Mouse (Mus musculus) large intestine, adult 2 months (tissue): ENCODE results near the gene Pald1. TPM values are rescaled to one million over a fixed set of nuclear protein-coding genes. Genes with fewer than 3 reads are reported as not detected.

Experiments used
- DNase-seq: peaks from one replicate; pipeline ENCODE4 v3.0.0-alpha.2; 2012; ENCODE audit warnings: low read depth, low spot score
- WGBS: fragments of 180-500 bp; shearing (Covaris S2); methylation state at CpG from one replicate; pipeline ENCODE4 v1.1.7; 2018; 5-methylcytosine and 5-hydroxymethylcytosine counted together
- polyA plus RNA-seq: library from polyadenylated mRNA; depleted of rRNA; stranded (reverse); fragments of >200 nt; gene quantifications from 2 replicates; pipeline ENCODE4 v1.2.3, GENCODE M21; 2012

Gene Pald1
- polyA plus RNA-seq, 1 experiment, result 3.3 TPM

DNA sequence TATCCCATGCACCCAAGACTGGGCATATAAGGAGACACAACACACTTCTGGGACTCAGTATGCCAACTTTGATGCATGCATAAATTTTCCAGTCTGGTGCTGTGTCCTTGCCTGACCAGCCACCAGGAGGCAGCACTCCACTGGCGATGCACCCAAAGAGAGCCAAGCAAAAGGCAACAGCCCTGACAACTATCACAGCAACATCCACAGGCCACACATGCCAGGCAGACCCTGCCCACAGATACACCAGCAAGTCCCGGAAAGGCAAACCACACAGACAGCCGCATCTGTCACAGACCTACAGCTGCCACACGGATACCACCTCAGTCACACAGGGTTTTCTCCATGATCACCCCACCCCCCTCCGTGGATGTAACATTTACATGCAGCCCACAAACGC, 41.8 kb downstream of the Pald1 start:
- no peak for DNase-seq
- WGBS, result 67% methylated on average over 6 of the region's 6 CpGs

DNA sequence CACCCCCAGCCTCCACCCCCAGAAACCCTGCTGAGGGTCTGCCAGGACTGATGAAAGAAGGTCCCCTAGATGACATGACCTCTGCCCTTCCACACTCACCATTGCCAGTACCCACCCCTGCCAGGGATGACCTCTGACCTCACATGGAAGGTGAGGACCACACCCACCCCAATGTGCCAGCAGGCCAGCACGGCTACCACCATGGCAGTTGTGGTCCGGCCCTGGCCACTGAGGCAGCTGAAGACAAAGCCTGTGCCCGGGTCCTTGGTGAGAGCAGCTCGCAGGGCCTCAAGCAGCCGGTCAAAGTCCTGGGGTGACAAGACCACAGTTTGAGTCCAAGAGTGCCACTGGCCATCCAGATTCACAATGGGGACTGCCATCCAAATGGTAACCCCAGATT, 42.3 kb downstream of the Pald1 start:
- DNase-seq, result no peak
- WGBS, result 93% methylated on average over 5 of the region's 5 CpGs

DNA sequence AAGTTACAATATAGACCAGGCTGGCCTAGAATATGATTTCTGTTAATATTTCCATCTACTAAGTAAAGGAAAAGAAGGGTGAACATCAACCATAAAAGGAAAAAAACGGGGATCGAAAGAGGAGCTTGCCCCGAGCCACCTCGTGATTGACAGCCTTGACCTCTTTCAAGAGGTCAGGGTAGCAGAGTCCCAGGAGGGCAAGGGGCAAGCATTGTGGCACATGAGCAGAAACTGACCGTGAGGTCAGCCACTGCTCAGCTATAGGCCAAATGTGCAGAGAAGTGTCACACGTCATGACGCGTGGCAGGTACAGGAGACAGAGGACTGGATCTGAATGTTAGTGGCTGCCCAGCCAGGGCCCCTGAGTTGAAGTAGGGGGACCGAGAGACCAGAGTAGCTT, 43.1 kb downstream of the Pald1 start:
- no peak for DNase-seq
- 83% methylated on average over 9 of the region's 9 CpGs for WGBS

DNA sequence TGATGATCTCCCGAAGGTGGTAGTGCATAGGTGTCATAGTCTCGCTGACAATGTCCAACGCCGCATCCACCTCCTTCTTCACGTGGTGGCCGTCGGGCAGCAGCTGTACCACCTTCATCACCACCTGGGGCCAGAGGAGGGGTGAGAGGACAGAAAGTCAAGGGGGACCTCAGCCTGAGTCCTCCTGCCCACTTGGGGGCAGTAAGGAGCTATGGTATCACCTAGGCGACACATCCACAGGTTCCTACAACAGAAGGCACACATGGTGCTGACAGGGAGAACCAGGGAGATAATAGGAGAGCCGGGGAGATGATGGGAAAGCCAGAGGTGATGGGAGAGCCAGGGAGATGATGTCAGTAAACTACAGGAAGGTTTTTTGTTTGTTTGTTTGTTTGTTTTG, 44.1 kb downstream of the Pald1 start:
- DNase-seq, result no peak
- WGBS, result 92% methylated on average over 9 of the region's 9 CpGs

DNA sequence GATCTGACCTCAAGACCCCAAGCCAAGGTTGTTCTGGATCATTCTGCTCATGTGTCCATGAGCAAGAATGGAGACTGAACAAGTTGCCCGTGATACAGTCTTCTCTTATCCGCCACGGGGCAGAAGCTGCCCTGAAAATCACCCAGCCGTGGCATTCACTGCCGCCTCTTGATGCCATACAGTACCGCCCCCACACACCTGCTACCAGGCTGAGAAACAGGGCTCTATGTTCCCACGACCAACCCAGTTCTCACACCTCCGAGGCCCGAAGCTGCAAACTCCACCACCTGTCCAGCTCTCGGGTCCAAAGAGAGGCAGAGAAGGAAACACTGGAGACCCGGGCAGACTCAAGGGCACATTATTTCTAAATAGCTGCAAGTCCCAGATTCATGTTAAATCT, 45.7 kb downstream of the Pald1 start:
- no peak for DNase-seq
- whole genome bisulfite sequencing, result 86% methylated on average over 11 of the region's 11 CpGs

DNA sequence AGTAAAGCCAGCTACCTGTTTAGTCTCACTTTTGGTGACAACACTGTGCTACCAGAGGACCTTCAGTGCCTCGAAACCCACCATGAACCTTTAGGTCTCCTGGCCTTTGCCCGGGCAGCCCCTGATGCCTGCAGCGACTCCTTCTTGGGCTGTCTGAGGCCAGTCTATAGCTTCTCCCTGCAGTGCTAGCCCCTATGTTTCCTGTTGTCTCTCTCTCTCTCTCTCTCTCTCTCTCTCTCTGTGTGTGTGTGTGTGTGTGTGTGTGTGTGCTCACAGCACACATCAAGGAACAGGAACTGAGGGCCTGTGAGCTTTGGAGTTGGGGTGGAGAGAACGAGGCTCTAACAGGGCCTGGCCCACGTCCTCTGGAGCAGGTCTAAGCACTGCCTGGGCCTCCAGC, 46.7 kb downstream of the Pald1 start:
- WGBS, result 74% methylated on average over 5 of the region's 5 CpGs
- no peak for DNase-seq

DNA sequence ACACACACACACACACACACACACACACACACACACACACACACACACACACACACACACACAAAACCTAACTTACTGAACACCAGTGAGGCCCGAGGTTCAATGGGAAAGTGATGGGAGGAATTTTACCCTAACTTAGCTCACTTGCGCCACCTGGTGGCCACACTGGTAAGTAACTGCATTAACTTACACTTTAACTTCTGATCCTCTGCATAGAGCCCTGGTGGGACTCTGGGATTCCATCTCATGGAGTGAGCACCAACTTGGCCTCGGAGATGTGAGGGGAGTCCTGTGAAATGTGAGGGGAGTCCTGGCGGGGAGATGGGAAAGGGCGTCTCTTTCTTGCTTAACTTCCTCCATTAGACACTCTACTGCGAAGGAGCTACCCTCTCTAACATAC, 47.2 kb downstream of the Pald1 start:
- 26% methylated on average over 6 of the region's 6 CpGs for WGBS
- peak; percentile 48 for DNase-seq

DNA sequence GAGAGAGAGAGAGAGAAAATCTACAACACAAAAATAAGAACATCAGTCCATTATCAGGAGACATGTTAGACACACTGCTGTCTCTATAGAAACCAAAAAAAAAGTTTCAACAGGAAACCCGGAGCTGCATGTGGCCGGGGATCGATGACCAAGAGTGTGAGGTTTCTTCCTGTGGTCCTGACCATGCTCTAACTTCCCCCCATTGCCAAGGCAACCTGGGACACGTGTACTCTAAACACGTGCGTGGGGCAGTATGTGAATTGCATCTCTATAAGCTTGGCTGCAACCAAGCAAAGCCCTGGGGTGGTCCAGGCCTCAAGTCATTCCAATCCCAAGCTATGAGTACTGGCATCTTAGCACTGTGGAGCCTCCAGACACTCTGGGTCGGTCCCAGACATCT, 48.8 kb downstream of the Pald1 start:
- 69% methylated on average over 7 of the region's 7 CpGs for WGBS
- DNase-seq, result no peak

DNA sequence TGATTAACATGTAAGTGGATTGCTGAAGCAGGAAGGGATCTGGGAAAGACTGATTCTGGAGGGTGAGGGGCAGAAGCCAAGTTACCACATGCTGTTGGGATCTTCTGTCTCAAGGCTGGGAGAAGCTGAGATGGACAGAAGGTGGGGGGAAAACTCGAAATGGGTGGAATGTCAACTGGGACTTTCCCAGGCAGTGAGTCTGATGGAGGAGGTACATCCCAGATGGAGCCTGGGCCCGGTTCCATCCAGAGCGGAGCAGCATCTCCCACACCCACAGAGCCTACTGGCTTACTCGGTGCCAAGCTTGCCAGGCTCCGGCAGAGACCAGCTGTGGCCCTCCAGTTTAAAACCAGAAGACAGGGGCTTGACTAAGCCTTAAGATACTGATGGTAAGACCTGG, 52.3 kb downstream of the Pald1 start:
- 67% methylated on average over 5 of the region's 5 CpGs for WGBS
- no peak for DNase-seq

DNA sequence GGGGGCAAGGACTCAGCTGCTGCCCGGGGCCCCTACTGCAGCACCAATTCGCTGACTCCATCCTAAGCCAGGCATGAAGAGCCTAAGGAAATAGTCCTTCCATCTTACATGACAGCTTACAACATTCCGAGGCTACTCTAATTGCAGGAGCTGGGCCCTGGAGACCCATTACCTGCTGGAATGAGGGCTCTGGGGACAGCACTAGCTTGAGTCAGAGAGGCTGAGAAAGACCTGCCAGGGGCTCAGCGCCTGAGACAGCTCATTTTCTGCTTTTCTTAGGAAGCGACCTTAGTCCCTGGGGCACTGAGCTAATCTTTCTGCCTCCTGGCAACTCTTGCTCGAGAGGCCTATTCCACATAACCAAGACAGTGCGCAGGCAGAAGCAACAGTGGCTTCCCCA, 54.4 kb downstream of the Pald1 start:
- WGBS, result 78% methylated on average over 7 of the region's 7 CpGs
- DNase-seq, result no peak

DNA sequence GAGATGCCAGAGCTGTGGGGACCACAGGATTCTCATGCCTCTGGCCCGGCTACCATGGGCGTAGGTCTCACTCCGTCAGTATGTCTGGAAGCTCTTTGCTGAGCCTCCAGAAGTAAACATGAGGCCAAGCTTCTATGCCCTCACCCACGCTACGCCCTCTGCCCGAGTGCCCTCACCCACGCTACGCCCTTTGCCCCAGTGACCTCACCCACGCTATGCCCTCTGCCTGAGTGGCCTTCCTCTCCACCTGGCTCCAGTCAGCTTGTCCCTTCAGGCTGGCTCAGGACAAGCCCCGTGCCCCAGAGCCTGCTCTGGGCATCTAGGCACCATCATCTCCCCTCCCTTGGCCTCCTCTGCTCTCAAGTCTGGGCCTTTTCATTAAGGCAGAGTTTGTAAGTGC, 55.8 kb downstream of the Pald1 start:
- no peak for DNase-seq
- 63% methylated on average over 10 of the region's 10 CpGs for WGBS

DNA sequence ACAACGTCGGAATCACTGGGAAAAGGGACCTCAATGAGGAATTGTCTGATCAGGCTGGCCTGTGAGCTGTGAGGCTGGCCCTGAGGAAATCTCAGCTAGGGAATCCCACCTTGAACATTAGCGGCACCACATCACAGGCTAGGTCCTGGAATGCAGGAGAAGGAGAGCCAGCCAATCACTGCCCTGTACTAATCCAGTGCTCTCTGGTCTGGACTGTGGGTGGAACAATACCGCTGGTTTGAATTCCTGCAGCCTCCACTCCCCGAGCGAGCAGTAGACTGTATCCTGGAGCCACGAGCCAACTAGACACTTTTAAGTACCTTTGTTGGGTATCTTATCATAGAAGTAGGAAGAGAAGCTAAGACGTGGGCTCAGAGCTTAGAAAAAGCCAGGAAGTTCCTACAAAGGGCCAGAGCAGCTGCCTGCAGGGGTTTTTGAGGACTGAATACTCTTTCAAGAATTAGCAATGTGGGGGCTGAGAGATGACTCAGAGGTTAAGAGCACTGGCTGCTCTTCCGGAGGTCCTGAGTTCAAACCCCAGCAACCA, 57.5 kb downstream of the Pald1 start:
- 46% methylated on average over 9 of the region's 9 CpGs for WGBS
- DNase-seq, result no peak

DNA sequence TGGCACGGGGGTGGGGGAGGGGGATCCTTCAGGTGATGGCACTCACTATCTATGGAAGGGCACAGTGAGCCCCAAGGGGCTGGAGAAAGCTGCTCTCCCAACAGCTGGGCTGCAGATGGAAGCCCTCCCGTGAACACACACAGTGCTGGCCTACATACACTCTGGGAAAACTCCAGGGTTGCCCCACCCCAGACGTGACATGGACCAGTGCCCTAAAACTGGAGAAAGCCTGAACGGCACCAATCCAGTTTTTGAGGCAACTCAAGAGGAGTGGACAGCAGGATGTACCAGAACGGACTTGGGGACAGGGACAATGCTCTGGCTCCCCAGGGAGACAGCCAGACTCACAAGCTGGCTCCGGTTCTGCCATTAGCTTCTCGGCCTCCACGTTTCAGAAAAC, 58.6 kb downstream of the Pald1 start:
- no peak for DNase-seq
- WGBS, result 67% methylated on average over 8 of the region's 8 CpGs

DNA sequence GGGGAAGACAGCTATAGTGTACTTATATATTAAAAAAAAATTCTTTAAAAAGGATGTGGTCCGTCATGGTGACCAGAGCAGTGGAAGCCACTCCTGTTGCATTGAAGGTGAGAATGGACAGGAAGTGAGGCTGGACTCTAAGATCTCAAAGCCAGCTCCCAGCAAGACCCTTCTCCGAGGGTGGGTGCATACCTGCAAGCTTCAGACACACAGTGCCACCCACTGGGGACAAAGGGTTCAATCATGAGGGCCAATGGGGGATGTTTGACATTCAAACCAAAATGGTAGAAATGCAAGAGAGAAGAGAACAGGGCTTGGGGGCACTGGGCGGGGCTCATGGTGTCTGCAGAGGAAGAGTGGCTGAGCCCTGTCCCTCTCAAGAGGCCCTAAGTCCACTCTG, 64.8 kb downstream of the Pald1 start:
- DNase-seq, result no peak
- 95% methylated on average over 3 of the region's 3 CpGs for WGBS

DNA sequence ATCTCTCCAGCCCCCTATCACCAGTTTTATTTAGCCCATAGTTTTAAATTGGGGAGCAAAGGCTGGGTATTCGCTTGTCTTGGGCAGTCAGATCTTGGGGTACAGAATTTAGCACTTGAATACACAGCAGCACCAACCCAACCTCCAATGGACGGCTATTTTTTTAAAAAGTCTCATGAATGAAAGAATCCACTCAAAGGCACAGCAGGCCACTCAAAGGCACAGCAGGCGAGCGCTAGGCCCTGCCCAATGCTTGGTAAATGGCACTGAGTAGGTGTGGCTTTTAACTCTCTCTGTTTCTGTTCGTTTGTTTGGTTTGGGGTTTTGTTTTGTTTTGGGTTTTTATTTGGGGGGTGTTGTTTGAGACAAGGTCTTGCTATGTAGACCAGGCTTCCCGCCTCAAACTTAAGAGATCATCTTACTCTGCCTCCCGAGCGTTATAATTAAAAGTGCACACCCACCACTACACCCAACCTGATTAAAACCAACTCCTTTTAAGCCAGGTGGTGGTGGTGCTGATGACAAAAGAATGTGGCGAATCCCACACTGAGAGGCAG, 67.9 kb downstream of the Pald1 start:
- WGBS, result 76% methylated on average over 9 of the region's 9 CpGs
- DNase-seq, result no peak

DNA sequence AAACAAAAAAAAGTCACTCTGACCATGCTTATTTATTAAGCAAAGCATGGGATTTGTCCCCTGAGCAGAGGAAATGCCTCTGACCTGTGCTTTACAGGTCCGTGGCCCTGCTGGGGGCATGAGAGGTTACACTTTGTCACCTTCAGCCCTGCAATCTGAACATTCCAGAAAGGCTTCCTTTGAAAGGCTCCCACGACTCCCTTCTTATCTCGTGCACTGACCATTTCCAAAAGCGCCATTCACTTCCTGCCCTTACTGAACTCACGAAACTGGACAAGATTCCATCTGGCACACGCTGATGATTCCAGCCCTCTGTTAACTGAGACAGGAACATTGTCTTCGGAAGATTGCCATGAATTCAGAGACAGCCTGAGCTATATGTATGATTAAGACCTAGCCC, 69.6 kb downstream of the Pald1 start:
- 64% methylated on average over 7 of the region's 7 CpGs for WGBS
- no peak for DNase-seq

DNA sequence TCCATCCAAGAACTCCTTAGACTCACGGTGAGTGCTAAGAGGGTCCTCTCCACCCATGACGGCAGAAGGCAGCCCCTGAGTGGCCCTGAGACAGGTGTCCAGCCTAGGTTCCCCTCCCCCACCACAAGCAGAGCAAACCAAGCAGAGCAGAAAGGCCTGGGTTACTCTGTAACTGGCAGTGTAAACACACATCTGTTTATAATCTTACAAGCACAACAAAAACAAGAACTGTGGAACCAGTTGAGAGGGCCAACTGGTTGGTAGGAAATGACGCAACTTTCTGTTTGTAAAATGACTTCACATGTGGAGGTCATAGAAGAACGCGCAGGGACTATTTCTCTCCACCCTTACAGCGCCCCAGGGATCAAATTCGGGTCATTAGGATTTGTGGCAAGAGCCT, 70.6 kb downstream of the Pald1 start:
- DNase-seq, result no peak
- 30% methylated on average over 7 of the region's 7 CpGs for WGBS

DNA sequence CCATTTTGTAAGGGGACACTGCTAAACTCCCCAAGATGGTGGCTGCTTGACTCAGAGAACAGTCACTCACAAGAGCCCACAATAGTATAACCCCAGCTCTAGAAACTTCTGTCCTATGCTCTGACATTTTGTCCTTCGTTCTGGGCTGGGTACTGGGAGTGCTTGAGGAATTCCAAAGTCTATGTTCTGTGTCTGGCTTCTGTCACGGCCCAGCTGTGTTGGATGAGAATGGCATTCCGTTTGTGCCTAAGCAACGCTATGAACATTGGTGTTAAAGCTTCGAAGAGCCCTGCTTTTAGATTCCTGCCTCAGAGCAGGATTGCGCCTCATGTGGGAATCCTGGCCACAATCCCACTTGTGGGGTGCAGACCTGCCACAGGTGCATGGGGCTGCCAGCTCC, 71.2 kb downstream of the Pald1 start:
- WGBS, result 68% methylated on average over 6 of the region's 6 CpGs
- DNase-seq, result no peak

DNA sequence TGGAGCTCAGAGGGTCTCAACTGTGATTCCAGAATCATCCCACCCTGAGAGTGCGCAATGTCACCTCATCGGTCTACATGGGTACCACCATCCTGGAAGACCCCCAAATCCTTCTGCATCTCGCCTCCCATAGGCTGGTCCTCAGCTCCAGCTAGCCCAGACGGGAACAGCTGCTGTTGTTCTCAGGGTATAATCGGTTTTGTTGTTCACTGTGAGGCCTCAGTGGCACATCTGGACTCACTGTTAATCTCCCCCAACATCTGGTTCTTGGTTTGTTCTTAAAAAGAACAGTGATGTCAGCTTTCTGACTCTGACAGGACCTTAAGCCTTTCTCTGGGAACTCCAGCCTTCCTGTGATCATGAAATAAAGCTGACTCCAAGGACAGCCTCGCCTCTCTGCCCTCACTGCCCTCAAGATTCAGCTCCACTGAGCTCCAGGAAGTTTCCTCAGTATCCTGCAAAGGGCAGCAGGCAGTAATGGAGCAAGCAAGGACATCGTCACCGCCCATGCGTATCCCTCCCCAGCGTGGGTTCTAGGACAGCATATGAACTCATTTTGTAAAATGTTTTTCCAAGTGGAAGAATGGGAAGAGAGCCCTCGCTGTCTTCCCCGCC, 74.5 kb downstream of the Pald1 start:
- no peak for DNase-seq
- 68% methylated on average over 12 of the region's 12 CpGs for WGBS

DNA sequence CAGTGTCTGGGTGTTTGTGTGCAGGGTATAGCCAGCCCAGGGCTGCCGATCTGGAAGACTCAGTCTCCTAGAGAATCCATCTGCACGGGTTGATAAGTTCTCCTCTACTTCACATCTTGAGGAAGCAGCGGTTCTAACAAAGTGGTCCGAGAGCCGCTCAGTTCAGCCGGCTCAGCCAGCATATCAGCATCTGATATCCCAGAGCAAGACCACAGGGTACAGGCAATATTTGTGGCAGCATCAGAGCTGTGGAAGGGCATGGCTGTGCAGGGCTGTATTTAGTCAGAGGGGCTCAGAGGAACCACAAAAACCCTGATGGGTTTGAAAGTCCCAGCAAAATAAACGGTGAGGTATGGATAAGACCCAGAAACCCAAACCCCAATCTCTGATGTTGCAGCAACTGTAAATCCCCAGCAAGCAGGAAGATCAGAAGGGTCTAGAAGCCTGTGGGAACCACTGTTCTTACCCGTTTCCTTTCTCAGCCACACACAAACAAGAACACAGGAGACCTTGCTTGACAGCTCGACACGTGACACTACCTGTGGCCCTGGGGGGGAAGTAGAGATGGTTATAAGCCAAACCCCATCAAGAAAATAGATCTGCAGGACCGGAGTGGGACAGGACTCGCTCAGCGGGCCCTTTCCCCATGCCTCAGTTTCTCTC, 77.3 kb downstream of the Pald1 start:
- 82% methylated on average over 13 of the region's 13 CpGs for WGBS
- no peak for DNase-seq

DNA sequence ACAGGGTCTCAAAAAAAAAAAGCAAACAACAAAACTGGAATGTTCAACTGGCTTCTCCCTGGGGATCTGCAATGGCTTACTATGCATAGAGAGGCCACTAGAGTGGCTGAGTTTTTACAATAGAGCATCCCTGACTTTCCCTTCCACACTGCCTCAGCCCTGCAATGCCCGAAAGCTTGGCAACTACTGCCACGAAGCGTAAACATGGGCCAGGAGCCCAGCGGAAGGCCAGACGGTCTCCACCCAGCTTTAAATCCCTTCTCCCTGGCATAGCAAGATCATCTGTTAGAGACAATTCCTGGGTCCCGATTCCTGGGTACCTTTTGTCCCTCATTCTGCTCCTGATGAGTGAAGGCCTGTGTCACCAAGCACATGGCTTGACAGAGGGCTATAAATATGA, 79.3 kb downstream of the Pald1 start:
- WGBS, result 47% methylated on average over 6 of the region's 6 CpGs
- no peak for DNase-seq
